13 mouse cellular contexts compared by ENCODE assay signal in the genomic region with DNA sequence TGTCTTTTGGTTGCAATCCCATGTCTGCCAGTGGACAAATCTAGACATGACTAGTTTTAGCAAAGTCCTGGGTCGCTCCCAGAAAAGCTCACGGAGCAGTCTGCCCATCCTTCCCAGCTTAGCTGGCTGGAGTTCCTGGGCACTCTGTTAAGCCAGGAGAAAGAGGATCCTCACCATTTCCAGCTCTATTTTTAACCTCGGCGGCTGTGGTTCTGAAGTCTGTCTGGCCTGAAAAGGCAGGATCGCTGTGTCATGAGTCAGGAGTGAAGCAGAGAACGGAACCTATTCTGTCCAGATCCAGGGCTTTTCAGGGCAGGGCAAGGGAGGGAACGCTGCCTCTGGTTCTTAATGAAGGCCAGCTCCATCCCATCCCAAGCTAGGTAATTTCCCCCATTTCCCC. TPM values are rescaled to one million over a fixed set of nuclear protein-coding genes. Genes with fewer than 3 reads are reported as not detected.
DNase-seq lines count a peak whose midpoint lies in the region; ATAC-seq and TF ChIP-seq lines count a peak whose summit lies in the region.
"Had no signal": no experiment of that assay in that cellular context is flagged by ENCODE, and none has a peak within 500 bp of the region (broad histone marks: within the 10 kb centered on the region; RNA-seq: fewer than 3 reads in every experiment).

No protein-coding gene starts in this region.

- no peaks in the 10 kb centered on the region for H3K79me2 ChIP-seq in heart, adult 2 months (replicated peaks; ENCODE audit: control insufficient read depth, insufficient read depth, low read length)

- TF ChIP-seq EP300 in heart, adult 2 months (IDR thresholded peaks at IDR 0.05; ENCODE audit: insufficient read depth, low read depth, low read length): 0 out of 2 replicates have a peak, but pooled peaks have one; percentile 17
- no peak for TF ChIP-seq EP300 in lung, postnatal 0 days (IDR thresholded peaks at IDR 0.05)

- peak; percentile 64 for TF ChIP-seq POLR2A in heart, adult 2 months (IDR thresholded peaks at IDR 0.05; ENCODE audit: insufficient read depth, low read depth, low read length)

- H3K9me3 ChIP-seq in midbrain, embryonic 14.5 days (ENCODE audit: control insufficient read depth, low read length): no peaks in the 10 kb centered on the region
- no peaks in the 10 kb centered on the region for H3K9me3 ChIP-seq in lung, postnatal 0 days (ENCODE audit: low read length)
- H3K9me3 ChIP-seq: embryonic facial prominence, embryonic 10.5 days; forebrain, embryonic 12.5 days; limb, embryonic 15.5 days had no signal

- intact Hi-C loops in left cerebral cortex, adult 2 months (cut with DNase I): no loop called here
- intact Hi-C loops in heart, adult 2 months (cut with DNase I): loop anchor here (2.0 kb wide), 1 partner anchor 210 kb away; no protein-coding TSS in a partner anchor
- intact Hi-C loops in heart, postnatal 25 days (cut with DNase I): no loop called here

- H3K9ac ChIP-seq in heart, adult 2 months (ENCODE audit: low read depth, low read length): peak overlapping the region; percentile 57
- H3K9ac ChIP-seq in midbrain, embryonic 14.5 days (replicated peaks; ENCODE audit: low read length): no peak overlapping the region
- no peak overlapping the region for H3K9ac ChIP-seq in lung, postnatal 0 days (replicated peaks; ENCODE audit: low read depth)
- H3K9ac ChIP-seq: limb, embryonic 15.5 days had no signal

- no peaks in the 10 kb centered on the region for H3K36me3 ChIP-seq in heart, adult 2 months (ENCODE audit: control insufficient read depth, insufficient read depth, low read length)
- no peaks in the 10 kb centered on the region for H3K36me3 ChIP-seq in midbrain, embryonic 14.5 days (ENCODE audit: control insufficient read depth, insufficient read depth, low read length)
- H3K36me3 ChIP-seq in lung, postnatal 0 days (ENCODE audit: insufficient read depth, low read length): no peaks in the 10 kb centered on the region
- H3K36me3 ChIP-seq: embryonic facial prominence, embryonic 10.5 days; forebrain, embryonic 12.5 days; limb, embryonic 15.5 days had no signal

- no peak overlapping the region for H3K4me2 ChIP-seq in midbrain, embryonic 14.5 days (ENCODE audit: low read length)
- H3K4me2 ChIP-seq in lung, postnatal 0 days (replicated peaks; ENCODE audit: low read depth, low read length): no peak overlapping the region

- no peak overlapping the region for H3K4me3 ChIP-seq in left cerebral cortex, adult 2 months
- no peak overlapping the region for H3K4me3 ChIP-seq in heart, adult 2 months
- no peak overlapping the region for H3K4me3 ChIP-seq in midbrain, embryonic 14.5 days (replicated peaks; ENCODE audit: low read depth, low read length)
- no peak overlapping the region for H3K4me3 ChIP-seq in lung, postnatal 0 days (ENCODE audit: low read depth, low read length)
- H3K4me3 ChIP-seq: limb, embryonic 15.5 days had no signal

- TF ChIP-seq CTCF in left cerebral cortex, adult 2 months (IDR thresholded peaks at IDR 0.05): no peak
- no peak for TF ChIP-seq CTCF in heart, adult 2 months (IDR thresholded peaks at IDR 0.05)
- TF ChIP-seq CTCF in lung, postnatal 0 days (IDR thresholded peaks at IDR 0.05): no peak

- peaks cover 1% of the 10 kb centered on the region; the same call in 1 of the 2 replicates for H3K4me1 ChIP-seq in heart, adult 2 months (ENCODE audit: control insufficient read depth, insufficient read depth, low read length)
- H3K4me1 ChIP-seq in midbrain, embryonic 14.5 days (ENCODE audit: control insufficient read depth, insufficient read depth, low read length): no peaks in the 10 kb centered on the region
- H3K4me1 ChIP-seq in lung, postnatal 0 days (ENCODE audit: insufficient read depth, low read depth, low read length): no peaks in the 10 kb centered on the region

- H3K27ac ChIP-seq in left cerebral cortex, adult 2 months: peak overlapping the region; percentile 96; the same call in 1 of the 2 replicates
- peak overlapping the region; percentile 88 for H3K27ac ChIP-seq in heart, adult 2 months
- no peak overlapping the region for H3K27ac ChIP-seq in midbrain, embryonic 14.5 days (replicated peaks; ENCODE audit: low read depth, low read length)
- H3K27ac ChIP-seq in lung, postnatal 0 days (ENCODE audit: low read length): no peak overlapping the region
- H3K27ac ChIP-seq: forebrain, embryonic 12.5 days; limb, embryonic 15.5 days had no signal

- H3K27me3 ChIP-seq in heart, adult 2 months (ENCODE audit: control insufficient read depth, insufficient read depth, low read length): no peaks in the 10 kb centered on the region
- no peaks in the 10 kb centered on the region for H3K27me3 ChIP-seq in midbrain, embryonic 14.5 days (ENCODE audit: control insufficient read depth, insufficient read depth, low read length)
- H3K27me3 ChIP-seq in lung, postnatal 0 days (replicated peaks; ENCODE audit: insufficient read depth, low read length): 0 out of 2 replicates have a peak, but pooled peaks cover 6% of the 10 kb centered on the region

- ATAC-seq in midbrain, embryonic 14.5 days (ENCODE audit: low FRiP score, low TSS enrichment): no peak
- no peak for ATAC-seq in lung, postnatal 0 days

- no peak for DNase-seq in left cerebral cortex, adult 2 months (ENCODE audit: extremely low spot score in 1 of 2, low spot score in 2 of 2)
- no peak for DNase-seq in left cerebral cortex, adult 8-10 months (ENCODE audit: low spot score in 2 of 2)
- DNase-seq in cerebellum, postnatal 25 days: peak; percentile 38 to 42
- peak; percentile 35 to 70 for DNase-seq in heart, adult 2 months
- DNase-seq in heart, postnatal 25 days (ENCODE audit: low spot score): peak; percentile 7
- no peak for DNase-seq in spleen, adult 18-20 months
- DNase-seq in midbrain, embryonic 14.5 days: no peak
- DNase-seq in lung, postnatal 0 days (ENCODE audit: low spot score): no peak
- DNase-seq: kidney, adult 18-20 months; lung, postnatal 36 days had no signal

- 32% methylated on average over 7 of the region's 7 CpGs for WGBS in heart, adult 2 months
- 79% methylated on average over 7 of the region's 7 CpGs for WGBS in midbrain, embryonic 14.5 days
- 56% methylated on average over 7 of the region's 7 CpGs for WGBS in lung, postnatal 0 days

RNA-seq across cellular contexts. Expression of gene Hrasls, which starts 0.7 kb away (rescaled TPM):
- 10 to 100 TPM; 28.1 to 31.9 TPM for total RNA-seq in left cerebral cortex, adult 2 months (2021)
- 10 to 100 TPM; 31.3 to 33.7 (median 32.3) TPM for total RNA-seq in left cerebral cortex, adult 8-10 months (2022)
- 10 to 100 TPM; 29.8 to 34.3 TPM for total RNA-seq in heart, adult 2 months (2021)
- polyA plus RNA-seq in heart, adult 2 months (2012; rRNA removed): 29.6 and 38.0 TPM in 2 replicates
- total RNA-seq in heart, postnatal 25 days (2021): 10 to 100 TPM; 29.8 to 30.3 TPM
- 2.5 and 2.8 TPM in 2 replicates for polyA plus RNA-seq in midbrain, embryonic 14.5 days (2014; fragmentation: Nextera tagmentation; extraction: Ambion mirVana)
- 0.14 and 0.21 TPM in 2 replicates for polyA plus RNA-seq in lung, postnatal 0 days (2015; fragmentation: Nextera tagmentation; extraction: Ambion mirVana)

Comparison
In these comparisons a context has a peak if more than half of its experiments do, and no peak if none do; other contexts are left out.
1. DNase-seq: peak in cerebellum, postnatal 25 days (2 of 2), heart, adult 2 months (2 of 2) and heart, postnatal 25 days (single experiment); none in left cerebral cortex, adult 2 months (0 of 2), left cerebral cortex, adult 8-10 months (0 of 2), spleen, adult 18-20 months (0 of 2), midbrain, embryonic 14.5 days (single experiment) and lung, postnatal 0 days (single experiment).
2. H3K27ac ChIP-seq: peak in left cerebral cortex, adult 2 months (single experiment) and heart, adult 2 months (single experiment); none in midbrain, embryonic 14.5 days (single experiment) and lung, postnatal 0 days (single experiment).